Mouse (Mus musculus): ENCODE results near the gene Smco3. TPM values are rescaled to one million over a fixed set of nuclear protein-coding genes. Genes with fewer than 3 reads are reported as not detected.
"Not testable (repeated sequence)": the region's sequence is repeated elsewhere in the genome, so short reads cannot be mapped to it uniquely, and the experiment has no call there.

Gene Smco3
- polyA plus RNA-seq, 1 experiment, result not detected

GRCm38 (mm10) chr6:136803739-136804633 lies 31.3 kb downstream of the Smco3 start, which contains the start of gene Hist4h4:
Gene Hist4h4 (minus strand): TSS chr6:136804415.
- H3K4me3 ChIP-seq (ENCODE audit: extremely low read depth, insufficient read depth, insufficient read length), result peak within 1 kb of the TSS; percentile 84
- peak; percentile 95 for TF ChIP-seq POLR2A (IDR thresholded peaks at IDR 0.05; ENCODE audit: low read depth, low read length)
- TF ChIP-seq CTCF (IDR thresholded peaks at IDR 0.05; ENCODE audit: extremely low read depth, insufficient read depth, insufficient read length, insufficient replicate concordance), result no peak
- no peaks in the 10 kb centered on the region for H3K36me3 ChIP-seq (ENCODE audit: control insufficient read depth, insufficient read depth, low read length)
- H3K4me1 ChIP-seq (ENCODE audit: control insufficient read depth, insufficient read depth, insufficient read length), result no peaks in the 10 kb centered on the region; the same call in 1 of the 2 replicates
- H3K27ac ChIP-seq (ENCODE audit: insufficient read depth, low read length), result peak within 1 kb of the TSS; percentile 100
- H3K27me3 ChIP-seq (ENCODE audit: control insufficient read depth, insufficient read depth, low read length), result no peaks in the 10 kb centered on the region
- peak; percentile 81 to 90 for DNase-seq (ENCODE audit: low read depth in 1 of 2, low spot score in 2 of 2)
- WGBS, result under 1% methylated on average over 50 of the region's 50 CpGs

DNA sequence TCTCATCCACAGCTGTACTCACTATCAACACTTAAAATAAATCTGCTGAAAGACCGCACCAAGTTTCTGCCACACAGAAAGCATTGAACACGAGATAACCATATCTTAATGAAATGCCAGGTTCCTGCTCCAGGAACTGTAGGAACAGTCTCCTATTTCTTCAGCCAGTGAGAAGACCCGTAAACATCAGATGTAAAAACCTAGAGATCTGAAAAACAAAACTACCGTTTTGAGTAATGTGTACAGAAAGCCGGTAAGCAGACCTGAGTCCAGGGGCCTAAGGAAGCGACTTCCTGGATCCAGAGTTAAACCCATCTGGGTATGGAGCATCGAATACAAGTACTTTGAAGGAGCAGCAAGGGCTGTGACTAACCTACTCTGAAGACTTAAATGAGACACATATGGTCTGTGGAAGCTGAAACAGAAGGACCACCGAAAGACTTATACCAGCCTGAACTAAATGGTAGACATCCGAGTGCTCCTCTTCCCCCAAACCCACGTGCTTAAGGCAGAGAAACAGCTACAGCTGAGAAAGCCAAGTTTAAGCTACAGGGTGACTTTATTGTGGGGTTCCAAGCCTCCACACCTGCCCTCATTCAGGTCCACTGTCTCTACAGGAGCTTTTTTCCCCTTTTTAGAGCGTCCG lies 32.0 kb downstream of the Smco3 start:
- no peak for DNase-seq (ENCODE audit: low read depth in 1 of 2, low spot score in 2 of 2)
- Histone ChIP-seq H3K27ac (ENCODE audit: insufficient read depth, low read length) (peak overlapping the region; percentile 100), H3K27me3 (ENCODE audit: control insufficient read depth, insufficient read depth, low read length) (no peaks in the 10 kb centered on the region; the same call in 1 of the 2 replicates), H3K36me3 (ENCODE audit: control insufficient read depth, insufficient read depth, low read length) (no peaks in the 10 kb centered on the region), H3K4me3 (ENCODE audit: extremely low read depth, insufficient read depth, insufficient read length) (peak overlapping the region; percentile 45), H3K4me1 (ENCODE audit: control insufficient read depth, insufficient read depth, insufficient read length) (no peaks in the 10 kb centered on the region; the same call in 1 of the 2 replicates)
- no peak for TF ChIP-seq CTCF (IDR thresholded peaks at IDR 0.05; ENCODE audit: extremely low read depth, insufficient read depth, insufficient read length, insufficient replicate concordance)
- TF ChIP-seq POLR2A (IDR thresholded peaks at IDR 0.05; ENCODE audit: low read depth, low read length), result no peak
- WGBS, result 17% methylated on average over 12 of the region's 12 CpGs

- no peaks in the 10 kb centered on the region; the same call in 1 of the 2 replicates for H3K4me1 ChIP-seq (ENCODE audit: control insufficient read depth, insufficient read depth, insufficient read length)
- H3K4me3 ChIP-seq (ENCODE audit: extremely low read depth, insufficient read depth, insufficient read length), result no peak overlapping the region
- H3K27ac ChIP-seq (ENCODE audit: insufficient read depth, low read length), result no peak overlapping the region
- no peaks in the 10 kb centered on the region for H3K36me3 ChIP-seq (ENCODE audit: control insufficient read depth, insufficient read depth, low read length)
- no peak for TF ChIP-seq CTCF (IDR thresholded peaks at IDR 0.05; ENCODE audit: extremely low read depth, insufficient read depth, insufficient read length, insufficient replicate concordance)
- TF ChIP-seq POLR2A (IDR thresholded peaks at IDR 0.05; ENCODE audit: low read depth, low read length), result no peak
- DNase-seq (ENCODE audit: low read depth in 1 of 2, low spot score in 2 of 2), result no peak
- WGBS, result 91% methylated on average over 6 of the region's 6 CpGs
- H3K27me3 ChIP-seq (ENCODE audit: control insufficient read depth, insufficient read depth, low read length), result no peaks in the 10 kb centered on the region; the same call in 1 of the 2 replicates
These were observed 34.0 kb downstream of the Smco3 start for GRCm38 (mm10) chr6:136801274-136801673.

- 96% methylated on average over 8 of the region's 8 CpGs for WGBS
- Histone ChIP-seq H3K27me3 (ENCODE audit: control insufficient read depth, insufficient read depth, low read length) (no peaks in the 10 kb centered on the region; the same call in 1 of the 2 replicates), H3K27ac (ENCODE audit: insufficient read depth, low read length) (no peak overlapping the region), H3K36me3 (ENCODE audit: control insufficient read depth, insufficient read depth, low read length) (no peaks in the 10 kb centered on the region), H3K4me3 (ENCODE audit: extremely low read depth, insufficient read depth, insufficient read length) (no peak overlapping the region), H3K4me1 (ENCODE audit: control insufficient read depth, insufficient read depth, insufficient read length) (no peaks in the 10 kb centered on the region; the same call in 1 of the 2 replicates)
- no peak for DNase-seq (ENCODE audit: low read depth in 1 of 2, low spot score in 2 of 2)
- TF ChIP-seq POLR2A (IDR thresholded peaks at IDR 0.05; ENCODE audit: low read depth, low read length), result no peak
- no peak for TF ChIP-seq CTCF (IDR thresholded peaks at IDR 0.05; ENCODE audit: extremely low read depth, insufficient read depth, insufficient read length, insufficient replicate concordance)
These were observed 34.5 kb downstream of the Smco3 start for GRCm38 (mm10) chr6:136800710-136801109.

DNA sequence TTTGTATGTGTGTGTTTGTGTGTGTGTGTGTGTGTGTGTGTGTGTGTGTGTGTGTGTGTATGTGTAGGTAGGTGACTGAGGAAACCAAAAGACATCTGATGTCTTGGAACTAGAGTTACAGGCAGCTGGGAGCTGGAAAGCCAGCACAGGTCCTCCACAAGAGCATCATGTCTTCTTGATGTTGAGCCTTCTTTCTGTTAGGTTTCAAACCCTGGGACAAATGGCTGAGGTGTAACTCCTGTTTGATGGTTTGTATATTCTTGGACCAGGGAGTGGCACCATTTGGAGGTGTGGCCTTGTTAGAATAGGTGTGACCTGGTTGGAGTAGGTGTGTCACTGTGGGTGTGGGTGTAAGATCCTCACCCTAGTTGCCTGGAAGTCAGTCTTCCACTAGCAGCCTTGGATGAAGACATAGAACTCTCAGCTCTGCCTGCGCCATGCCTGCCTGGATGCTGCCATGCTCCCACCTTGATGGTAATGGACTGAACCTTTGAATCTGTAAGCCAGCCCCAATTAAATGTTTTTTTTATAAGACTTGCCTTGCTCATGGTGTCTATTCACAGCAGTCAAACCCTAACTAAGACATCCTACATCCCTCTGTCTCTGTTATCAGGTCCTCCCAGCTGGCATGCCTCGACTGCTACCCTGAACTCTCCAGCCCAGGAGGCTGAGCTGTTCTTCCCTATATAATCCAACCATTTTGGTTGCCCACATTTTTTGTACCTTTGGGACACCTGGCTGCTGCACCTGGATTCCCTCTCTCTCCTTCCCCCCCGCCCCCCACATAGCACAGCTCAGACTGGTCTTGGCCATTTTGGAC lies 37.2 kb downstream of the Smco3 start:
- DNase-seq (ENCODE audit: low read depth in 1 of 2, low spot score in 2 of 2); H3K4me3 ChIP-seq (ENCODE audit: extremely low read depth, insufficient read depth, insufficient read length); H3K27me3 ChIP-seq (ENCODE audit: control insufficient read depth, insufficient read depth, low read length); H3K4me1 ChIP-seq (ENCODE audit: control insufficient read depth, insufficient read depth, insufficient read length); H3K36me3 ChIP-seq (ENCODE audit: control insufficient read depth, insufficient read depth, low read length); H3K27ac ChIP-seq (ENCODE audit: insufficient read depth, low read length): not testable (repeated sequence)
- 88% methylated on average over 3 of the region's 3 CpGs for WGBS

- TF ChIP-seq CTCF (IDR thresholded peaks at IDR 0.05; ENCODE audit: extremely low read depth, insufficient read depth, insufficient read length, insufficient replicate concordance), result no peak
- TF ChIP-seq POLR2A (IDR thresholded peaks at IDR 0.05; ENCODE audit: low read depth, low read length), result no peak
- Histone ChIP-seq H3K4me3 (ENCODE audit: extremely low read depth, insufficient read depth, insufficient read length) (no peak overlapping the region), H3K36me3 (ENCODE audit: control insufficient read depth, insufficient read depth, low read length) (no peaks in the 10 kb centered on the region), H3K27me3 (ENCODE audit: control insufficient read depth, insufficient read depth, low read length) (peaks cover 5% of the 10 kb centered on the region), H3K4me1 (ENCODE audit: control insufficient read depth, insufficient read depth, insufficient read length) (peaks cover 6% of the 10 kb centered on the region), H3K27ac (ENCODE audit: insufficient read depth, low read length) (no peak overlapping the region)
- no peak for DNase-seq (ENCODE audit: low read depth in 1 of 2, low spot score in 2 of 2)
- 90% methylated on average over 6 of the region's 6 CpGs for WGBS
These were observed 39.4 kb downstream of the Smco3 start for GRCm38 (mm10) chr6:136795850-136796249.

Measured in spleen, adult 2 months (tissue).